Mouse (Mus musculus) hematopoietic multipotent progenitor cell, adult 10-12 weeks (in vitro differentiated cells): ENCODE data around the gene Steap1. TPM values are rescaled to one million over a fixed set of nuclear protein-coding genes. Genes with fewer than 3 reads are reported as not detected.

Experiments
- polyA plus RNA-seq: library from polyadenylated mRNA; stranded (reverse); fragments of >175 nt; gene quantifications from 2 replicates; pipeline ENCODE4 v1.2.3, GENCODE M21; 2012; ENCODE audit warnings: low replicate concordance

Steap1 gene
- polyA plus RNA-seq, result not detected in 2 replicates

GRCm38 (mm10) chr5:5748866-5749682 is at the start of gene Steap1:
Gene Steap1 (minus strand): TSS chr5:5749326.

GRCm38 (mm10) chr5:5693956-5694653 is 55.0 kb downstream of the Steap1 start, which contains the start of gene Steap2:
Gene Steap2 (minus strand): TSS chr5:5694578.

Other genes with a start within 250 kb of the Steap1 start
- 0.66 and 3.9 TPM in 2 replicates for gene Cldn12, start 234.4 kb downstream of the Steap1 start, polyA plus RNA-seq
- gene Gtpbp10, start 189.8 kb downstream of the Steap1 start, polyA plus RNA-seq, result 0.12 and 0.71 TPM in 2 replicates
- gene Gm8773, start 175.5 kb downstream of the Steap1 start, polyA plus RNA-seq, result not detected in 2 replicates
- gene Cfap69, start 85.1 kb downstream of the Steap1 start, polyA plus RNA-seq, result not detected in 2 replicates
- 0.01 TPM in 1 of 2 replicates, not detected in the other for gene Steap2, start 54.7 kb downstream of the Steap1 start, polyA plus RNA-seq